Mouse (Mus musculus) brain, adult 2 months (tissue): ENCODE data around the gene Slitrk2.

Experiments
- DNase-seq: peaks from one replicate; pipeline ENCODE4 v3.0.0; 2011; ENCODE audit warnings: low read depth, low spot score

Slitrk2 gene

DNA sequence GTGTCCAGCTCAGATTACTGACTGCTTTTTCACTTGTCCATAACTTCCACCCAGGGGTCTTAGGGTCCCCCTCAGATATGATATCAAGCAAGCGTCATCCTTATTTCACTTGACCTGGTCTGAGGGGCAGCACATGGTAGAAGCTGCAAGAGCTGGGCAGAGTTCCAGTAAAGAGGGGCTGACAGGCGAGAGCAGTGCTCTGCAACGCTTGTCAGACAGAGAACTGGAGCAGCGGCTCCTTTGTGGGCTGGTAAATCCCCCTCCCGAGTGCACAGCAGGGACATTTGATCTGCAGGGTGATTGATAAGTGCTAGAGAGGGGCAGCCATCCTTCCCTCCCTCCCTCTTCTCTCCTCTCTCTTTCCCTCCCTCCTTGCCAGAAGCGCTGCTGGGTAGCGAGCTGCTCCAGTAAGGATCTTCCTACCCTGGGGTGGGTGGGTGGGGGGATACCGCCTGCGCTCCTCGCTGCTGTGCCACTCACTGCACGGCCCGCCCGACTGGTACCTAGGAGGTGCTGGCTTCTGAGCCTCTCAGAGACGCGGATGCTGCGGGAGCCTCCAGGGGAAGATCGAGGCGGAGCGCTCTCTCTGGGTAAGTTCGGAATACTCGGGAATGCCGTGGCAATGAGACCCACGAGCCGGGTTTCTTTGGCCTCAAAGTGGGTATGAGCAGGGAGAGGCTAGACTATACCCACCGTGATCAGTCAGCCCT, at the start of gene Slitrk2:
Slitrk2 (plus strand) TSS at position 408 of the 710 bp plus-strand sequence.
- peak; percentile 76 for DNase-seq

DNA sequence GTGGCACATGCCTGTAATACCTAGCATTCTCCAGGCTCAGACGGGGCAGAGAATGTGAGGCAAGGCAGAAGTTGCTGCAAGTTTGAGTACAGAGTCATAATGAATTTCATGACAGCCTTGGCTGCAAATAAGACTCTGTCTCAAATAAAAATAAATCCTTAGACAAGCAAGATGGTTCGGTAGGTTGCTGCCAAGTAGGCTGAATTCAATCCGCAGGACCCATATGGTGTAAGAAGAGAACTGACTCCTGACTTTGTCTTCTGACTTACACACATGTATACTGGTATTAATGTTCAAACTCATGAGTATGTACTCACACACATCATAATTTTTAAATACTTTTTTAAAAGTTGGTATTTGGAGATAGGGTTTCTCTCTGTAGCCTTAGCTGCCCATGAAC, 43.6 kb upstream of the Slitrk2 start:
- peak; percentile 13 for DNase-seq

DNA sequence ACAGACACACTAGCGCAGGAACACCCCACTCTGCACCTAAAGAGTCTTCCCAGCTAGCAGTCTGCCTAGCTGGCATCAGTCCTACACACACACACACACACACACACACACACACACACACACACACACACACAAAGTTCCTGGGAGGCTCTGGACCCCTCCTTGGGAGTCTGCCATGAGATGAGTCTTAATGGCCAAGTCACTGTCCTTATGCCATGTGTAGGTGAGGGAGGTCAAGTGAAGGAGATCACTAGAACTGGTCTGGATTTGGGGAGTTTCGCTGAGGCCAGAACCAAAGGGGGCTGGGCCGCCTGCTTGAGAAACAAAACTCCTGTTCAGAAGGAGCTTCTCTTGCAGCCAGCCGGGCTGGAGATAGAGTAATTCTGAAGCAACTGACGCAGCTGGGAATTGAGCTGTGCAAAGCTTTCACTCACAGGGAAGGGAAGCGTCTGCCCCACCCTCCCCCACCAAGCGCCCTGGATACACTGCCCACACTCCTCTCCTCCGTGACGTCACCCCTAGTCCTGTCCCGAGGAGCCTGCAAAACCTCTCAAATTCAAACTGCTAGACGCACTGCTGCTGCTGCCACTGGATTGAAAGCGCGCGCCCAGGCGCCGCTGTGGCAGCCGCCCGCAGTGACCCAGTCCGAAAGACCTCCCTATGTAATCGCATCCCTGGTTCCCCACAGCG, 3.5 kb downstream of the Slitrk2 start:
- DNase-seq = peak; percentile 92

DNA sequence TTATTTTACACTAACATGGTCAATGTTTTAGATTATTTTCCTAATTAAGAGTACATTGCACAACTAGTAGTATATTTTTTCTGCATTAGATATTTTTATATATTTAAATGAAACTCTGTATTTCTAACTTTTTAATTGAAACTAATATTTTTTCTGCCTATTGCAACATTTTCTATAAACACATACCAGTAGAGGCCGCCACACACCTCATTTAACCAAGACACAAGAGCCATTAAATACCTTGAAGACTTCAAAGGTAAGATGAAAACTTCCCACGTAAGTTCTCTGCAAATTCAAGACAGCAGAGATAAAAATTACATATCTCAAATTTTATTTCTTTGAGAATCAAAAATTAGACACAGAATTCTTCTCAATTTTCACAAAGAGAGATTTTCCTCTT, 8.2 kb downstream of the Slitrk2 start:
- peak; percentile 43 for DNase-seq

- peak; percentile 44 for DNase-seq
Observed at GRCm38 (mm10) chrX:66676959-66677358, 27.8 kb downstream of the Slitrk2 start.

DNA sequence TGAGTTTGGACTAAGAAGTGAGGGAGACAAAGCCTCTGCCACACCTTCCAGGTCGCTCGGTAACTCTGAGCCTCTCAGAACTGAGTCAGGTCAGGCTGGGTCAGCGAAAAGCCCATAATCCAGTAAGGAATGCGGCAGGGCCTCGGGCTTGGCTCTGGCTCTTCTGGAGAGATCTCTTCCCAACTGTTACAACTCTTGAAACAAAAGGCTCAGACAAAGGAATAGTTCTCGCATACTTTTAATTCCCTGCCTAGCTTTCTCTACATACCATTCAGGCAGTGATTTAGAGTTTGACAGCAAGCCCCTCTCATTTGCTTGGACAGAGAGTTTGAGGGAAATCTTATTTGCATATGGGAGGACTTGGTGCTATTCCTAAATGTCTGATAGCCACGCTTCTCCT, 29.5 kb downstream of the Slitrk2 start:
- DNase-seq = no peak
